Mouse (Mus musculus) left cerebral cortex, adult 8-10 months (tissue): ENCODE data around the gene Frmd4a. TPM values are rescaled to one million over a fixed set of nuclear protein-coding genes. Genes with fewer than 3 reads are reported as not detected.
A peak's percentile ranks its signal among the peaks of the same experiment; 100 is the strongest.

ENCODE experiments used
- DNase-seq, 2 experiments: peaks; one replicate each; pipeline ENCODE4 v3.0.0; 2022; ENCODE audit warnings: low spot score in 2 of 2
- total RNA-seq, 4 experiments: library from RNA; stranded (reverse); gene quantifications; 2 replicates each; pipeline ENCODE4 v1.2.4; 2022

The Frmd4a gene
- total RNA-seq, 4 experiments from 2014 or later, result 49.9 to 53.7 (median 53.6) TPM

DNA sequence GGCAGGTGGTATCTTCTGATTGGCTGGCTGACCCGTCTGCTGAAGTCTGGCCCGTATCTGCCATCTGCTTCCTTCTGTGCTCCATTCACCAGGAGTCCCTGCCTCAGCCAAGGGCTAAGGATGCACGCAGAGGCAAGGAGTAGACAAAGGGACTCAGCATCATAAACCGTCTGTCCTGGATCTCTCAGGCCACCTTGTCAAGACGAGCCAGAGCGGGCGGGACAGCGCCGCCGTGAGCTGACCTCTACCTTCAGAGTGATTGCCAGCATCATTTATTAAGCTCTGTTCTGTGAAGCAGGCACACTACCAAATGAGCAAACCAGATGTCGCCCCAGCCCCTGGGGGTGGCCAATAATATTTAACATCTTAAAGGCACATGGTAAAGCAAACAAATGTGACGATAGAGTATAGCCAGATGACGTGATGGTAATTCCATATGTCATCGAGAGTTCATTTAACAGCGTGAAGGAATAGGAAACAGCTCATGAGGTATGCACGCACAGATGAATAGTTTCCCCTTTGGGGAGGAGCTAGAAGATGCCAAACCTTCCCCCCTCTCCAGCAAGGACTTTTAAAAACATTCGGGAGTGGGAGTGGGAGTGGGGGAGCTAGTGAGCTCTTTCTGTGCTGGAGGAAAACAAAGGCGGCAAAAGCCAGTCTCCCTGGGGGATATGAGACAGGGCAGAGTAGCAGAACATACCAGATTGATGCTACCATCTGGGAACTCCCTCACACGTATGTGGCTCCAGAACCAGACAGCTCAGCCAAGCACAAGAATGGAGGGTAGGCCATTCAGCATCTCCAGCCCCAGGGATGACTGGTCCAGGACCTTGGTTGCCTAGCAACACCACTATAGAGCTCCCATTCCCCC, 419.1 kb downstream of the Frmd4a start:
- peak in 1 of 2 experiments; percentile 59 for DNase-seq

DNA sequence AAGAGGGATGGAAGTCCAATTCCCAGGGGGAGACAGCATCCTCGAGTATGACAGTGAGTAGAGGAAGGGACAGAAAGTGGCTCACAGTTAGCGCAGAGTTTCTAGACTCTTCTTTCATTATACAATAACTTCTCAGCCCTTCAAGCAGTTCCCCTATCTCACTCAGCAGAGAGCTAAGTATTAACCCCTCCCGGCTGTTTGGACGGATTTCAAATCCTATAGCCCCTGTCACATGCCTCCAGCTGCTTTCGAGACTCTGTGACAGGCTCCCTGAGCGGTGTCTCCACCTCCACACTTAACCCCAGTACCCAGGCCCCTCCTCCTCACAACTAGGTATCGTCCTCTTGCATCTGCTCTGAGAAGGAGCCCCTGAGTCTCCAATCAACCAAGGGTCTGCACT, 421.2 kb downstream of the Frmd4a start:
- DNase-seq, result no peak

DNA sequence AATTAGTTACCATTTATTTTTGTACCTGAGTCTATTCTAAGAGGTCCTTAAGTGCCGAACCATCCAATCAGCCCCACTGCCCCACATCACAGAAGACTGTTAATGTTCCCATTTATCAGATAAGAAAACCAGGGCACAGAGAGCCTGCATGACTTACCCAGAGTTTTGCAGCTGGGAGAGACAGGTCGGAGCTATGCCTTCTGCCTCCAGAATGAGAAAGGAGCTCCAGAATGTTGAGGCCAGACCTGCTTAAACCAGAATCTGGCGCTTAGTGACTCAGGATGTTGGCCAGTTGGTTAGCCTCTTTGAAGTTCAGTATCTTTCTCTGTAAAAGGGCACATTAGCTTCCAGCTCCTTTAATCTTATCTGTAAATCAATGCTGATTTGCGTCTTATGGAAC, 422.4 kb downstream of the Frmd4a start:
- no peak for DNase-seq

DNA sequence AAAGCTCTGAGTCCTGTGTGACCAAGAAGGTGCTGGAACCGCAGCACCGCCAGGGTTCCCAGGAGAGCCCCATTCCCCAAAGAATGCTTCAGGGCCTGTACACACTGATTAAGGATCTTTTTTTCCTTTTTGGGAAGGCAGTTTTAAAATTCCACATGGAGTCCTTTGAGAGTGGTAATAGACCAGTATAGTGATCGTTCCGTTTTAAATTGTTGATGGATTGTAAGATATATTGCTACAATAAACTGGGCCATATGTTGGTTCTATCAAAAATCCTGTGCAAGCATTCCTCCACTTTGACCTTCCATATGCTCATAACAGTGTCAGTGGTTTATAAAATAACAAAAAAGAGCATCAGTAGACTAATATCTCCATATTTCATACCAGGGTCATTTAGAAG, 424.3 kb downstream of the Frmd4a start:
- DNase-seq, result no peak

DNA sequence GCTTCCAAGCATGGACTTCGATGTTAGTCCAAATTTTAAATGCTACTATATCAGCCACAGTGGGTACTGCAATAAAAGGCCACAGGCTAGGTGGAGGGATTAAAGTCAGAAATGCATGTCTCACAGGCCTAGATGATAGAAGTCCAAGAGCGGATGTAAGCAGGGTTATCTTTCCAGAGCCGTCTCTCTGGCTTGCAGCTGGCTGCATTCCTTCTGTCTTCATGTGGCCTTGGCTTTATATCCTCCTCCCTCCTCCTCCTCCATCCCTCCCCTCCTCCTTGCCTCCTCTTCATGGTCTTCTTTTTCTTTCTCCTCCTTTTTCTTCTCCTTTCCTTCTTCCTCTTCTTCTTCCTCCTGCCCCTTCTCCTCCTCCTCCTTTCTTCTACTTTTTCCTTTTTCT, 427.2 kb downstream of the Frmd4a start:
- no peak for DNase-seq

DNA sequence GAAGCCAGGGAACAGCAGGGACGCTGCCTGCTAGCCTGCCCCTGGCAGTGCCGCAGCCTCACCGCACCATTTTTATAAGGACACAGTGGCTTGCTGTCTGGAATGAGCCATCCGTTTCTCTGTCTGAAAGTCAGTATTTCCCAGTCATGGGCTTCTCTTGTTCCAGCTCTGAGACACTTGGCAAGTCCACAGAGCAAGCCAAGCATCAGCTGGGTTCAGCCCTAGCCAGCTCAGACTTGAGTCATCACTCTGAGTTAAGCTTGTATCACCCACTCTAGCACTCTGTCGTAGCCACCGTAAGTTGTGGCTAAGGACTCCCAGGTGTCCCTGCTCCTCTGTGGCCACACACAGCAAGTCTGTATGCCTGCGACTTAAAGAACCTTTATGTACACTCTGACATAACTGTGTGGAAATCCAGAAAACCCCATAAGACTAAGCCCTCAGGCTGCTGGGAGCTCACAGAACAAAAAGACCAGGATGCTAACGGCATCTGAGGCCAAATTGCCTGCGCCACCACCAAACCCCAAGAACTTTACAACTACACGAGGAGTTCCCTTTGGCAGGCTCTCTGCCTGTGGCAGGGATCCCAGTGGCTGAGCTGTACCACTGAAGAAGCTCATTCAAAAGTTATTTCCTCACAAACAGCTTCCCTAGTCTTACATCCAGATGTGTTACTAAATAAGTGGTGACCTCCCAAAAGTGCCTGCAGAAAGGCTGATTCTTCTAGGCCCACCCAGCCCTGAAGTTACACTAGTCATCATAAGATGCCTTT, 428.3 kb downstream of the Frmd4a start:
- peak in 1 of 2 experiments; percentile 48 for DNase-seq

DNA sequence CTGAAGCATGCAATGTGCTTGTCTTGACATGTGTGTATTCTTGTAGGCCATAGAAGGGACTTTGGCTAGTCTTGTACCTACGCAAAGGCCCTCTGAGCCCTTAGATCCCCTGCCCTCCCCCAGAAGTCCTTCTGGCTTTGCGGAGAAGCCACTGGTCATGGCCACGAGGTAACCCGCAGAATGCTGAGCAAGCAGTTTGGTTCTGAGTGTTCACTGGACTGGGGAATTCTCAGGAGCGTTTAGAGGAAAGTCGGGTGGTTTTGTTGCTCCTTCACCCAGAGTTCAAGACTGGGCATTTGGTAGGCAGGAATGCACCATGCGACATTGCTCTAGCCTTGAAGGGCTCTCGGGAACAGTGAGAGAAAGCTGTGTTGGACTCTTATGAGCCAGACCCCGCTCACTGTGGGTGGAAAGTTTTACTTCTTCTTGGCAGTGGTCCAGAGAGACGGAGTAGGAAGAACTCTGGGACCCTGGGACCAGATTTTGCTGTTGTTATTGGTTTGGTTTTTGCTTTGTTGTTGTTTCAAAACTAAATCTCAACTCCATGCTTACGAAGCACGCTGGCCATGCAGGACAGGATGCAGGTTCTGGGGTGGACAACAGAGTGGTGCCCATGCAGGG, 432.5 kb downstream of the Frmd4a start:
- DNase-seq, result no peak

DNA sequence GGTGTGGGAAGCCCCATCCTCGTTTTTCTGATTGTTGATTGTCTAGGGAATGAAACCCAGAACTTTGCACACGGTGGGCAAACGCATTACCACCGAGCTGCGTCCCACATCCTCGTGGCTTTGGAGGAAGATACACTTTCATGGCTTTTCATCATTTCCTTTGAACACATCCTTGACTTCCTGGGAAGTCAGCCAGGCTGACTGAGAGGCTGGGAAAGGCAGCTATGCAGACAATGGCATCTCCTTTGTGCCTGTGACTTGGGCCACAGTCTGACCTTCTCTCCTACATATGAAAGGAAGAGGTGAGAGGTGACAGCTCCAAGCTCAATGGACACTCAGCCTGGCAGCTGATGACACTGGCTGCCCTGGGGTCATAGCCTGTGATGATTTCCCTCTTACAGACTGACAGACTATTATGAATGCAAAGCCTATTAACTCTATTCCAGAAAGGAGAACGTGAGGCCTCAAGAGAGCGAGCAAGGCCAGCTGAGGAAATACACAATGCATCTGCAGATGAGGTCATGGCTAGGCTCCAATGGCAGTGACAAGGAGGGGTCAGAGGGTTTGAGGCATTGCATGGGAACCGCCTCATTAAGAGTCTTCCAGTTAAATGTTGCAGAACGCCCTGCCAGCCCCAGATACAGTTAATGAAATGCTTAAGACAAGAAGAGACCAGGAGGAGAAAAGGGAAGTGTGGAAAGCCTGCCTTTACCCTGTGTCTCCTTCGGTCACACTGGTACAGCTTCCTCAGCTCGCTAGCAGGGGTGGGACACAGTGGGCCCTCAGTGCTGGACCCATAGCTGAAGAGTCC, 435.3 kb downstream of the Frmd4a start:
- DNase-seq, result no peak

DNA sequence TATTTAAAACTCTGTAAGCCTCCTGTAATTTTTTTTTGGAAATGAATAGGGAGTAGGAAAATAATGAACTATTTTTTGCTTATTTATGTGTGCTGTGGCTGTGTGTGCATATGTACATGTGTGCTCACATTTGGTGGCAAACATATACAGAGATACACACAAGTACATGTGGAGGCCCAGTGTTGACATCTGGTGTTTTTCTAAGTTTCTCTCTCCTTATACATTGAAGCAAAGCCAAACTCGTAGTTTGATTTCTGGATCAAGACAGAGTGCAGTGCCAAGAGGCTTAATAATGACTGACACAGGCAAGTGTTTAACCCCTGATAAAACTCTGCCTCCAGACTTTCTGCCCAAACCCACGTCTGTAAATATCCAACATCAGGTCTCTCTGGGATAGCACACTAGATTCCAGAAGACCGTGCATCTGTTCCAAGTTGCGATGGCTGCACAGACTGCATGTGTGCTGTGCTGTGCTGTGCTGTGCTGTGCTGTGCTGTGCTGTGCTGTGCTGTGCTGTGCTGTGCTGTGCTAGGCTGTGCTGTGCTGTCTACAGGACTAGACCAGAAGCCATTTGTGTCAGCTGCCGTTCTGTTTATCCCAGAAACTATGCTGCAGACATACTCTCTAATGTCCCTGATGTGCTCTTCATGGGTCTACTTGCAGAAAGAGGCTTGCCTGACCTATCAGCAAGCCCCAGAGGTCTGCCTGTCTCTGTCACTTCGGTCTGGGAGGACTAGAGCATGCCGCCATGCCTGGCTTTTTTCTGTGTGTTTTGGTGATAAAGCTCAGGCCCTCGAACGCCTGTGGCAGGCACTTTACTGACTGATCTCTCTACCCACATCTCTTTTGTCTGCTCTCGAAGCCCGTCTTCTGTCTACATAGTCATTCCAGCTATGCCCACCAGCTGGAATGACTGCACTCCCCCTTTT, 437.8 kb downstream of the Frmd4a start:
- DNase-seq, result no peak

DNA sequence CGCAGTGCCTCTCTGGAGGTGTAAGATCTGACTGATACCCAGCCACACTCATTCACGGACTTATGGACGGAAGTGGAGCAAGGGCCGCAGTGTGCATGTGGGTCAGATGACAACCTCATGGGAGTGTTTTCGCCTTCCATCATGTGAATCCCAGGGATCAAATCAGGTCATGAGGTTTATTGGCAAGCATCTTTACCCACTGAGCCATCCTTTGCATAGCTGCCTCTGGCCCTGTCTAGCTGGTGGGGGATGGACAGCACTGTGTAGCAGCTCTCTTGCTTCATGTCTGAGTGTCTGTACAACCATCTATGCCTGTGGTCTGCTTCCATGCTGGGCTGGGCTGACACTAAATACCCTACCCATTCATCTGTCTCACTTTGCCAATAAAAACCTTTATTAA, 443.4 kb downstream of the Frmd4a start:
- no peak for DNase-seq

DNA sequence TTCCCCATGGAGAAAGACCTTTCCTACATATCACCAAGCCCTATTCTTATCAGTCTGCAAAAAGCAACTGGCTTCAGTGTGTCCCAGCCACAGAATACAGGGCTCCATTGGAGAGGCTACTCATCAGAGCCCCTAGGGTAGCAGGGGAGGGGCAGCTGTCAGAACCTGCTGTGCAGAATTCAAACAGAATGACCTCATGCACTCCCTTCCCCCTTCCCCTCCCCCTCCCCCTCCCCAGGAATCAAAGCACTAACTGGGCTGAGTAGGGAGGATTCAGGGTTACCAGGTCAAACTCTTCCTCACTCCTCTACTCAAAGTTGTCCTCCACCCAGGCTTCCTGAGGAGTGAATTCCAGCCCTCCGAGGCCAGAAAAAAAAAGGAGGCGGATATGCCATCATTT, 444.0 kb downstream of the Frmd4a start:
- DNase-seq, result no peak

DNA sequence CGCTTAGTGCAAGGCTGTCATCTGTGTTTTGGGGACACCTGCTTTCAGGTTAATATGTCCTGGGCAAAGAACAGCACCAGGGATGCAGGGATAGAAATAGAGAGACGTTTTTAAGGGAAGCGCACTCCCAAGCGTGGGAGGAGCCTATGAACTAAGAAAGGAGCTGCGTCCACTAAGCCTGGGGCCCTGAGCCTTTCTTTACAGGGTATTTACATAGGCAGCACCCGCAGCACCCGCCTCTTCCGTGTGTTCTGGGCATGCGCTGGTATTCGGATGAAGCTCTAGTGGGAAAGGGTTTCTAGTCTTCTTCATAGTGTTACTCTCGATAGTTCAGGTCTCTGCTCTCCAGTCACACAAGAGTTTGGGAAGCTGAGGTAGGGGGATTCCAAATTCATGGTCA, 445.0 kb downstream of the Frmd4a start:
- DNase-seq, result no peak

DNA sequence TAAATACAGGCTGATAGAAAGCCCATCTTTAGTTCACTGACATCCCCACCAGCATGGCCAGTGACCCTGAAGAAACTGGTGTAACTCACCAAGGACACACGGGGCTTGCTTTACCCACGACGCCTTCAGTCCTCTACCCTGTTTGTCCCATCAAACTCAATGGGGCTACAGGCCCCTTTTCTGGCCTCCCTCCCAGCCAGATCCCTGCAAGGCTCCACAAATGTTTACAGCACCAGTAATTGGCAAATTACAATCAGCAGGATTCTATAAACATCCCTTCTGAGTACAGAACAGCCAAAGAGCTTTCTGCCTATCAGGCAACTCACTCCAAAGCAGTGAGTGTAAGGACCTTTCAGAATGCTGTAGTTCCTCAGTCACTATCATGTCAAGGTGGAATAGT, 448.6 kb downstream of the Frmd4a start:
- DNase-seq, result no peak

DNA sequence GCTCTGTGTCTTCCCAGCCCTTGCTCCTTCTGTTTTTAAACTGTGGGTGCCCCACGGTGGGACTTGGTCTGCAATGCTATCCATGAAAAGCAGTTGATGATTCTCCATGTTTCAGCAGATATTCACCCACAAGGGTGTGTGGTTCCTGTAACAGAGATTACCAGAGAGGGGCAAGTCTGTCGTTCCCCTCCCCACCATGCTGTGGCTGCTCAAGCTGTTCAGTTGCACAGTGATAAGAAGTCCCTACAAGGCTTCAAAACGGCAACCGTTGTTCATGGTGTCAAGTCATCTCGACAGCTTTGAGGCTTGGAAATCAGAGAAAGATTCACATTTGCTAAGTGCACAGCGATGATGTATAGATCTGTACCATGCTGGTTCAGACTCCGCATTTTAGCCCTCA, 449.8 kb downstream of the Frmd4a start:
- no peak for DNase-seq

DNA sequence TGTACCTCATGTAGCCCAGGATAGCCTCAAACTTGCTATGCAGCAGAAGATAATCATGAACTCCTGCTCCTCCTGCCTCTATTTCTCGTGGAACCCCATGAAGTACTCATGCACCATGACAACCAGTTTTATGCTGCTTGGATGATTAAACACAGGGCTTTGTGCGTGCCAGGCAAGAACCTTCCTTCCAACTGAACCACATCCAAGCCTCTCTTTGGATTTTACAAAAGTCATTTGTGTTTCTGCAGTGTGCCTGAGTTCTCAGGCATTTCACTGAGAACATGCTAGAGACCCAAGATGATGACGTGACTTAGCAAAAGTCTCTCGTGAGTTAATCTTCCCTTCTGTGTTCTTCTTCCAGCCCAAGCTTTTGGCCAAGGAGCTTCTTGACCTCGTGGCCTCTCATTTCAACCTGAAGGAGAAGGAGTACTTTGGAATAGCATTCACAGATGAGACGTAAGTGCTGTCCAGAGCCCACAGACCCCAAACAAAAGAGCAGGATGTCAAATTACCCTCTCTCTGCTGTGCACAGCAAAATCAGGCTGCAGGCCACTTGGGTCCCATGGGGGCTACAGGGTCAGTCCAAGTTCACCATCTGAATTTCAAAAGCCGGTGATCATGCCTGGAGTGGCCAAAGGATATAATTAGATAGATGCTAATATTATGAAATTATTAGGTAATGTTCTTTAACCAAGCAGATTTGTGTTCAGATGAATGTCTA, 455.4 kb downstream of the Frmd4a start:
- DNase-seq, result no peak

DNA sequence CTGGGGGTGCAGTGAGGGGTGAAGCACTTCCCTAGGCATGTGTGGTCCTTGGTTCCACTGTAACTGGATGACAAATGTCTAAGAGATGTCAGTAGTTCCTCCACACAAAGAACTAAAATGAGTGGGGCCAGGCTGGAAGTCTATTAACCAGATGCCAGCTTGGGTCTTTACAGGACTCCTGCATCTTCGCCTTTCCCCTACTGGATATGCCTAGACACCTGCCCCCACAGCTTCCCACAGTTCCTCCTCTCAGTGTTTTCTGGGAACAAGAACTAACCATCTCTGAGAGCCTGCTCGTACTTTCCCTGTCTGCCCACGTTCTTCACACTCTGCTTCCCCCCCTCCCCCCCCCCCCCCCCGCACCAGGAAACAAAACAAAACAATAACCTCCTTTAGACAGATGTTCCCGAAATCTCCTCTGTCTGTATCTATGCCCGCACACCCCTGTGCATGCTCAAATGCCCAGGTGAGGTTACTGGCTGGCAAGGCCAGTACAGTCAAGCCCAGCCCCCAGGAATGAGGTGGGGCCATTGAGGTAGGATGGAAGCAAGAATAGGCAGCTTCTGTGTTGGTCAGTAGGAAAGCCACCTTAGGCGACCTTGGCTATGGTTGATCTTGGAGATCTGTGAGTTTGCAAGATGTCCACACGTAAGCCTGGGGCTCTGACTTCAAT, 456.5 kb downstream of the Frmd4a start:
- DNase-seq, result peak in 1 of 2 experiments; percentile 42

DNA sequence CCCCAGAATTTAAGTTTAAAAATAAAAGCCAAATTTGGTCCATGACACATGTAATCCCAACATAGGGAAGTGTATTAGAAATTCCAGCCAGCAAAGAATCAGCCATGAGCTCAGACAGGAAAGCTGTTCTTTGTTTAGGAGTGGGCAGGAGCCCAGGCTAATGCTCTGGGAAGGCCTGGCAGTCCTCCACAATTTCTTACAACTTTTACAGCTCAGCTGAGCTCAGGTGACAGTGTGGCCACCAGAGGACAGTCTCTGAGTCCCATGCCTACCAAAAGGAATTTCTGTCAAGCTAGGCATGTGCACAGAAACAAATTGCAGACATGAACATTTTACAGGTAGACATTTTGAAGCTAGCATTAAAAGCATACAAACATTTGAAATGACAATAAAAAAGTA, 457.0 kb downstream of the Frmd4a start:
- DNase-seq, result no peak

DNA sequence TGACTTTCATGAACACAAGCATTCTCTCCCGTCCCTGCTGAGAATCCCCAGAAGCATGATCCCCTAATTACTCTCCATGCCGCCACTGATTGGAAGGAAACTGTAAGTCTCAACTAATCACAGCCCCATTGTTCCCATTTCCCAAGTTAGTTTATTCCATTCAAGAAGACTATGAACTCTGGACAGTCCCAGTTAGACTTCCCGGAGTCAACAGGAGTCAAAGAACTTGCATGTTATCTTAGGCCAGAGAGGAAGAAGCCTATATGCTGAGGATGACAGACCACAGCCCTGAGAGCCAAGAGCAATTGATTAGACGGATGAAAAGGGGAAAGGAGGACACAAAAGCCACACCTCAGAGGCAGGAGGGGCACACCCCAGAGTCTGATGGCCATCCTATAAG, 458.5 kb downstream of the Frmd4a start:
- no peak for DNase-seq

DNA sequence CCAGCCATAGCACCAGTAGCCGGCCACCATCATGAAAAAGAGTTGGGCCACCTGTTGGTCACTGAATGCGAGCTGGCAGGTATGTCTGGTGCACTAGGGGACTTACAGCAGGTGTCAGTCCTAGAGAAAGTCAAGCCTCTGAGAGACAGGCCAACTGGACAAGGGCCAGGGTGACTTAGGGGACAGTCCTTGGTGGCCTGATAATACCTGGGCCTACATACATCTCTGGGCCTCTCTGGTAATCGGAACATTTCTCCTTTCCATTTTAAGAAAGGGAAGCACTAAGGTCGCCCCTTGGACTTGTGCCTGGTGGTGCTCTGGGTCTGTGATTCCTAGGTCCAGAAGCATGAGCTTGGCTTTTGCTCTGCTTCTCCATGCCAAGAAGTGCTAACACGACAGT, 459.1 kb downstream of the Frmd4a start:
- DNase-seq, result no peak
